Mouse (Mus musculus): Measurements from ENCODE around the gene Rbms3. TPM values are rescaled to one million over a fixed set of nuclear protein-coding genes. Genes with fewer than 3 reads are reported as not detected.

The Rbms3 gene
- polyA plus RNA-seq, 1 experiment from 2014 or later, result 90.2 TPM

- 95% methylated on average over 2 of the region's 2 CpGs for WGBS
- no peak overlapping the region for H3K27ac ChIP-seq (ENCODE audit: low read length)
- no peaks in the 10 kb centered on the region for H3K27me3 ChIP-seq (ENCODE audit: control insufficient read depth, insufficient read depth, low read length)
- ATAC-seq (ENCODE audit: insufficient number of reproducible peaks, insufficient read depth, low FRiP score, low read depth), result no peak
- no peaks in the 10 kb centered on the region for H3K36me3 ChIP-seq (ENCODE audit: control insufficient read depth, insufficient read depth, low read length)
- no peak overlapping the region for H3K4me2 ChIP-seq (replicated peaks; ENCODE audit: low read depth, low read length)
- no peaks in the 10 kb centered on the region for H3K9me3 ChIP-seq (ENCODE audit: control insufficient read depth, low read depth, low read length)
- H3K9ac ChIP-seq (replicated peaks; ENCODE audit: low read depth, low read length), result no peak overlapping the region
- 0 out of 2 replicates have a peak, but pooled peaks cover 3% of the 10 kb centered on the region for H3K4me1 ChIP-seq (ENCODE audit: control insufficient read depth, insufficient read depth, low read length)
- no peak overlapping the region for H3K4me3 ChIP-seq (ENCODE audit: low read depth, low read length)
Measured at GRCm38 (mm10) chr9:117084471-117084870, 545.2 kb downstream of the Rbms3 start.

- WGBS, result 58% methylated on average over 8 of the region's 8 CpGs
- Histone ChIP-seq H3K27me3 (ENCODE audit: control insufficient read depth, insufficient read depth, low read length) (no peaks in the 10 kb centered on the region), H3K4me3 (ENCODE audit: low read depth, low read length) (no peak overlapping the region), H3K27ac (ENCODE audit: low read length) (no peak overlapping the region), H3K4me2 (replicated peaks; ENCODE audit: low read depth, low read length) (no peak overlapping the region), H3K9ac (replicated peaks; ENCODE audit: low read depth, low read length) (no peak overlapping the region), H3K36me3 (ENCODE audit: control insufficient read depth, insufficient read depth, low read length) (no peaks in the 10 kb centered on the region), H3K9me3 (ENCODE audit: control insufficient read depth, low read depth, low read length) (no peaks in the 10 kb centered on the region), H3K4me1 (ENCODE audit: control insufficient read depth, insufficient read depth, low read length) (peaks cover 15% of the 10 kb centered on the region)
- no peak for ATAC-seq (ENCODE audit: insufficient number of reproducible peaks, insufficient read depth, low FRiP score, low read depth)
Measured at GRCm38 (mm10) chr9:117079471-117079870, 550.2 kb downstream of the Rbms3 start.

GRCm38 (mm10) chr9:117077548-117077947 is 552.2 kb downstream of the Rbms3 start:
- H3K4me2 ChIP-seq (replicated peaks; ENCODE audit: low read depth, low read length), result no peak overlapping the region
- peaks cover 20% of the 10 kb centered on the region for H3K4me1 ChIP-seq (ENCODE audit: control insufficient read depth, insufficient read depth, low read length)
- no peak for ATAC-seq (ENCODE audit: insufficient number of reproducible peaks, insufficient read depth, low FRiP score, low read depth)
- 34% methylated on average over 7 of the region's 7 CpGs for WGBS
- no peaks in the 10 kb centered on the region for H3K36me3 ChIP-seq (ENCODE audit: control insufficient read depth, insufficient read depth, low read length)
- no peak overlapping the region for H3K9ac ChIP-seq (replicated peaks; ENCODE audit: low read depth, low read length)
- no peaks in the 10 kb centered on the region for H3K9me3 ChIP-seq (ENCODE audit: control insufficient read depth, low read depth, low read length)
- no peaks in the 10 kb centered on the region for H3K27me3 ChIP-seq (ENCODE audit: control insufficient read depth, insufficient read depth, low read length)
- no peak overlapping the region for H3K27ac ChIP-seq (ENCODE audit: low read length)
- no peak overlapping the region for H3K4me3 ChIP-seq (ENCODE audit: low read depth, low read length)

- 29% methylated on average over 8 of the region's 8 CpGs for WGBS
- Histone ChIP-seq H3K36me3 (ENCODE audit: control insufficient read depth, insufficient read depth, low read length) (no peaks in the 10 kb centered on the region), H3K4me2 (replicated peaks; ENCODE audit: low read depth, low read length) (no peak overlapping the region), H3K27me3 (ENCODE audit: control insufficient read depth, insufficient read depth, low read length) (no peaks in the 10 kb centered on the region), H3K9ac (replicated peaks; ENCODE audit: low read depth, low read length) (no peak overlapping the region), H3K4me1 (ENCODE audit: control insufficient read depth, insufficient read depth, low read length) (peaks cover 22% of the 10 kb centered on the region), H3K4me3 (ENCODE audit: low read depth, low read length) (no peak overlapping the region), H3K27ac (ENCODE audit: low read length) (no peak overlapping the region), H3K9me3 (ENCODE audit: control insufficient read depth, low read depth, low read length) (no peaks in the 10 kb centered on the region)
- no peak for ATAC-seq (ENCODE audit: insufficient number of reproducible peaks, insufficient read depth, low FRiP score, low read depth)
Measured at GRCm38 (mm10) chr9:117076785-117077184, 552.9 kb downstream of the Rbms3 start.

GRCm38 (mm10) chr9:117072433-117073099 is 557.1 kb downstream of the Rbms3 start:
- WGBS, result 19% methylated on average over 2 of the region's 2 CpGs
- H3K4me3 ChIP-seq (ENCODE audit: low read depth, low read length), result no peak overlapping the region
- no peaks in the 10 kb centered on the region for H3K36me3 ChIP-seq (ENCODE audit: control insufficient read depth, insufficient read depth, low read length)
- peaks cover 11% of the 10 kb centered on the region for H3K4me1 ChIP-seq (ENCODE audit: control insufficient read depth, insufficient read depth, low read length)
- H3K9me3 ChIP-seq (ENCODE audit: control insufficient read depth, low read depth, low read length), result no peaks in the 10 kb centered on the region
- H3K27ac ChIP-seq (ENCODE audit: low read length), result 0 out of 2 replicates have a peak overlapping the region, but pooled peaks have one; percentile 7
- no peak overlapping the region for H3K4me2 ChIP-seq (replicated peaks; ENCODE audit: low read depth, low read length)
- no peak overlapping the region for H3K9ac ChIP-seq (replicated peaks; ENCODE audit: low read depth, low read length)
- ATAC-seq (ENCODE audit: insufficient number of reproducible peaks, insufficient read depth, low FRiP score, low read depth), result no peak
- no peaks in the 10 kb centered on the region for H3K27me3 ChIP-seq (ENCODE audit: control insufficient read depth, insufficient read depth, low read length)

- Histone ChIP-seq H3K9me3 (ENCODE audit: control insufficient read depth, low read depth, low read length) (peaks cover 3% of the 10 kb centered on the region; the same call in 1 of the 2 replicates), H3K4me2 (replicated peaks; ENCODE audit: low read depth, low read length) (no peak overlapping the region), H3K4me1 (ENCODE audit: control insufficient read depth, insufficient read depth, low read length) (peaks cover 7% of the 10 kb centered on the region; the same call in 1 of the 2 replicates), H3K36me3 (ENCODE audit: control insufficient read depth, insufficient read depth, low read length) (no peaks in the 10 kb centered on the region; the same call in 1 of the 2 replicates), H3K27ac (ENCODE audit: low read length) (no peak overlapping the region), H3K9ac (replicated peaks; ENCODE audit: low read depth, low read length) (no peak overlapping the region), H3K27me3 (ENCODE audit: control insufficient read depth, insufficient read depth, low read length) (no peaks in the 10 kb centered on the region), H3K4me3 (ENCODE audit: low read depth, low read length) (no peak overlapping the region)
- ATAC-seq (ENCODE audit: insufficient number of reproducible peaks, insufficient read depth, low FRiP score, low read depth), result no peak
- WGBS, result 76% methylated on average over 2 of the region's 2 CpGs
Measured at GRCm38 (mm10) chr9:117070616-117071015, 559.1 kb downstream of the Rbms3 start.

GRCm38 (mm10) chr9:117069232-117069631 is 560.5 kb downstream of the Rbms3 start:
- ATAC-seq (ENCODE audit: insufficient number of reproducible peaks, insufficient read depth, low FRiP score, low read depth), result no peak
- peaks cover 3% of the 10 kb centered on the region; the same call in 1 of the 2 replicates for H3K9me3 ChIP-seq (ENCODE audit: control insufficient read depth, low read depth, low read length)
- no peak overlapping the region for H3K27ac ChIP-seq (ENCODE audit: low read length)
- peaks cover 7% of the 10 kb centered on the region; the same call in 1 of the 2 replicates for H3K4me1 ChIP-seq (ENCODE audit: control insufficient read depth, insufficient read depth, low read length)
- no peaks in the 10 kb centered on the region; the same call in 1 of the 2 replicates for H3K36me3 ChIP-seq (ENCODE audit: control insufficient read depth, insufficient read depth, low read length)
- H3K4me2 ChIP-seq (replicated peaks; ENCODE audit: low read depth, low read length), result no peak overlapping the region
- WGBS, result 81% methylated on average over 1 of the region's 1 CpGs
- no peaks in the 10 kb centered on the region for H3K27me3 ChIP-seq (ENCODE audit: control insufficient read depth, insufficient read depth, low read length)
- no peak overlapping the region for H3K4me3 ChIP-seq (ENCODE audit: low read depth, low read length)
- H3K9ac ChIP-seq (replicated peaks; ENCODE audit: low read depth, low read length), result no peak overlapping the region

- H3K4me1 ChIP-seq (ENCODE audit: control insufficient read depth, insufficient read depth, low read length), result peaks cover 6% of the 10 kb centered on the region; the same call in 1 of the 2 replicates
- ATAC-seq (ENCODE audit: insufficient number of reproducible peaks, insufficient read depth, low FRiP score, low read depth), result no peak
- no peak overlapping the region for H3K4me3 ChIP-seq (ENCODE audit: low read depth, low read length)
- no peak overlapping the region for H3K27ac ChIP-seq (ENCODE audit: low read length)
- WGBS, result 85% methylated on average over 11 of the region's 11 CpGs
- H3K4me2 ChIP-seq (replicated peaks; ENCODE audit: low read depth, low read length), result no peak overlapping the region
- H3K9me3 ChIP-seq (ENCODE audit: control insufficient read depth, low read depth, low read length), result peaks cover 3% of the 10 kb centered on the region; the same call in 1 of the 2 replicates
- H3K27me3 ChIP-seq (ENCODE audit: control insufficient read depth, insufficient read depth, low read length), result no peaks in the 10 kb centered on the region
- H3K9ac ChIP-seq (replicated peaks; ENCODE audit: low read depth, low read length), result no peak overlapping the region
- no peaks in the 10 kb centered on the region; the same call in 1 of the 2 replicates for H3K36me3 ChIP-seq (ENCODE audit: control insufficient read depth, insufficient read depth, low read length)
Measured at GRCm38 (mm10) chr9:117067703-117068419, 561.9 kb downstream of the Rbms3 start.
